Mouse (Mus musculus): Measurements from ENCODE around the gene Lmtk2. TPM values are rescaled to one million over a fixed set of nuclear protein-coding genes. Genes with fewer than 3 reads are reported as not detected.

The Lmtk2 gene
- polyA plus RNA-seq, 1 experiment from 2014 or later = 6.5 TPM

- Histone ChIP-seq H3K4me3 (replicated peaks; ENCODE audit: low read length) (no peak overlapping the region), H3K27ac (ENCODE audit: low read length) (no peak overlapping the region), H3K9ac (ENCODE audit: low read length) (no peak overlapping the region), H3K27me3 (ENCODE audit: control insufficient read depth, insufficient read depth, low read length) (no peaks in the 10 kb centered on the region), H3K4me1 (ENCODE audit: control insufficient read depth, insufficient read depth, low read length) (peaks cover 13% of the 10 kb centered on the region), H3K36me3 (ENCODE audit: control insufficient read depth, insufficient read depth, low read length) (no peaks in the 10 kb centered on the region), H3K4me2 (ENCODE audit: low read depth, low read length) (no peak overlapping the region), H3K9me3 (replicated peaks; ENCODE audit: control insufficient read depth, low read length) (no peaks in the 10 kb centered on the region)
- 24% methylated on average over 7 of the region's 7 CpGs for WGBS
- ATAC-seq (ENCODE audit: insufficient read depth, low FRiP score) = no peak
Observed at GRCm38 (mm10) chr5:144154528-144154927, 54.3 kb downstream of the Lmtk2 start.

GRCm38 (mm10) chr5:144158604-144159003, 58.4 kb downstream of the Lmtk2 start:
- peaks cover 18% of the 10 kb centered on the region for H3K4me1 ChIP-seq (ENCODE audit: control insufficient read depth, insufficient read depth, low read length)
- peak overlapping the region; percentile 96 for H3K27ac ChIP-seq (ENCODE audit: low read length)
- 17% methylated on average over 4 of the region's 4 CpGs for WGBS
- no peaks in the 10 kb centered on the region for H3K9me3 ChIP-seq (replicated peaks; ENCODE audit: control insufficient read depth, low read length)
- no peaks in the 10 kb centered on the region for H3K27me3 ChIP-seq (ENCODE audit: control insufficient read depth, insufficient read depth, low read length)
- peak; percentile 91 for ATAC-seq (ENCODE audit: insufficient read depth, low FRiP score)
- peak overlapping the region; percentile 12; the same call in 1 of the 2 replicates for H3K4me2 ChIP-seq (ENCODE audit: low read depth, low read length)
- H3K36me3 ChIP-seq (ENCODE audit: control insufficient read depth, insufficient read depth, low read length) = 0 out of 2 replicates have a peak, but pooled peaks cover 3% of the 10 kb centered on the region
- no peak overlapping the region for H3K4me3 ChIP-seq (replicated peaks; ENCODE audit: low read length)
- no peak overlapping the region for H3K9ac ChIP-seq (ENCODE audit: low read length)

GRCm38 (mm10) chr5:144159137-144159536, 58.9 kb downstream of the Lmtk2 start:
- H3K4me2 ChIP-seq (ENCODE audit: low read depth, low read length) = peak overlapping the region; percentile 12; the same call in 1 of the 2 replicates
- no peaks in the 10 kb centered on the region for H3K27me3 ChIP-seq (ENCODE audit: control insufficient read depth, insufficient read depth, low read length)
- WGBS = 81% methylated on average over 8 of the region's 8 CpGs
- no peak overlapping the region for H3K9ac ChIP-seq (ENCODE audit: low read length)
- H3K36me3 ChIP-seq (ENCODE audit: control insufficient read depth, insufficient read depth, low read length) = 0 out of 2 replicates have a peak, but pooled peaks cover 3% of the 10 kb centered on the region
- ATAC-seq (ENCODE audit: insufficient read depth, low FRiP score) = peak; percentile 53
- H3K4me1 ChIP-seq (ENCODE audit: control insufficient read depth, insufficient read depth, low read length) = peaks cover 18% of the 10 kb centered on the region
- peak overlapping the region; percentile 96 for H3K27ac ChIP-seq (ENCODE audit: low read length)
- no peaks in the 10 kb centered on the region for H3K9me3 ChIP-seq (replicated peaks; ENCODE audit: control insufficient read depth, low read length)
- no peak overlapping the region for H3K4me3 ChIP-seq (replicated peaks; ENCODE audit: low read length)

- Histone ChIP-seq H3K4me3 (replicated peaks; ENCODE audit: low read length) (no peak overlapping the region), H3K27me3 (ENCODE audit: control insufficient read depth, insufficient read depth, low read length) (no peaks in the 10 kb centered on the region), H3K9ac (ENCODE audit: low read length) (no peak overlapping the region; the same call in 1 of the 2 replicates), H3K4me2 (ENCODE audit: low read depth, low read length) (no peak overlapping the region), H3K36me3 (ENCODE audit: control insufficient read depth, insufficient read depth, low read length) (0 out of 2 replicates have a peak, but pooled peaks cover 6% of the 10 kb centered on the region), H3K9me3 (replicated peaks; ENCODE audit: control insufficient read depth, low read length) (no peaks in the 10 kb centered on the region), H3K27ac (ENCODE audit: low read length) (peak overlapping the region; percentile 41; the same call in 1 of the 2 replicates), H3K4me1 (ENCODE audit: control insufficient read depth, insufficient read depth, low read length) (peaks cover 18% of the 10 kb centered on the region)
- 85% methylated on average over 5 of the region's 5 CpGs for WGBS
- no peak for ATAC-seq (ENCODE audit: insufficient read depth, low FRiP score)
Observed at GRCm38 (mm10) chr5:144162080-144162812, 62.0 kb downstream of the Lmtk2 start.

- Histone ChIP-seq H3K4me3 (replicated peaks; ENCODE audit: low read length) (no peak overlapping the region), H3K4me1 (ENCODE audit: control insufficient read depth, insufficient read depth, low read length) (peaks cover 18% of the 10 kb centered on the region), H3K27me3 (ENCODE audit: control insufficient read depth, insufficient read depth, low read length) (no peaks in the 10 kb centered on the region), H3K9ac (ENCODE audit: low read length) (no peak overlapping the region; the same call in 1 of the 2 replicates), H3K4me2 (ENCODE audit: low read depth, low read length) (no peak overlapping the region), H3K36me3 (ENCODE audit: control insufficient read depth, insufficient read depth, low read length) (0 out of 2 replicates have a peak, but pooled peaks cover 6% of the 10 kb centered on the region), H3K27ac (ENCODE audit: low read length) (peak overlapping the region; percentile 41; the same call in 1 of the 2 replicates), H3K9me3 (replicated peaks; ENCODE audit: control insufficient read depth, low read length) (no peaks in the 10 kb centered on the region)
- WGBS = 64% methylated on average over 10 of the region's 10 CpGs
- ATAC-seq (ENCODE audit: insufficient read depth, low FRiP score) = peak; percentile 63; the same call in 1 of the 2 replicates
Observed at GRCm38 (mm10) chr5:144162813-144163517, 62.7 kb downstream of the Lmtk2 start.

- Histone ChIP-seq H3K27me3 (ENCODE audit: control insufficient read depth, insufficient read depth, low read length) (no peaks in the 10 kb centered on the region), H3K4me1 (ENCODE audit: control insufficient read depth, insufficient read depth, low read length) (peaks cover 3% of the 10 kb centered on the region; the same call in 1 of the 2 replicates), H3K9me3 (replicated peaks; ENCODE audit: control insufficient read depth, low read length) (no peaks in the 10 kb centered on the region), H3K9ac (ENCODE audit: low read length) (no peak overlapping the region), H3K4me3 (replicated peaks; ENCODE audit: low read length) (no peak overlapping the region), H3K36me3 (ENCODE audit: control insufficient read depth, insufficient read depth, low read length) (peaks cover 3% of the 10 kb centered on the region; the same call in 1 of the 2 replicates), H3K4me2 (ENCODE audit: low read depth, low read length) (no peak overlapping the region), H3K27ac (ENCODE audit: low read length) (no peak overlapping the region)
- ATAC-seq (ENCODE audit: insufficient read depth, low FRiP score) = no peak
- WGBS = 81% methylated on average over 3 of the region's 3 CpGs
Observed at GRCm38 (mm10) chr5:144165756-144166155, 65.5 kb downstream of the Lmtk2 start.

- H3K36me3 ChIP-seq (ENCODE audit: control insufficient read depth, insufficient read depth, low read length) = peaks cover 6% of the 10 kb centered on the region; the same call in 1 of the 2 replicates
- no peak overlapping the region for H3K4me3 ChIP-seq (replicated peaks; ENCODE audit: low read length)
- no peak overlapping the region for H3K27ac ChIP-seq (ENCODE audit: low read length)
- no peaks in the 10 kb centered on the region for H3K27me3 ChIP-seq (ENCODE audit: control insufficient read depth, insufficient read depth, low read length)
- H3K4me1 ChIP-seq (ENCODE audit: control insufficient read depth, insufficient read depth, low read length) = no peaks in the 10 kb centered on the region
- H3K4me2 ChIP-seq (ENCODE audit: low read depth, low read length) = no peak overlapping the region
- WGBS = 89% methylated on average over 8 of the region's 8 CpGs
- no peaks in the 10 kb centered on the region for H3K9me3 ChIP-seq (replicated peaks; ENCODE audit: control insufficient read depth, low read length)
- H3K9ac ChIP-seq (ENCODE audit: low read length) = no peak overlapping the region
- ATAC-seq (ENCODE audit: insufficient read depth, low FRiP score) = no peak
Observed at GRCm38 (mm10) chr5:144169275-144169975, 69.2 kb downstream of the Lmtk2 start.

- WGBS = 88% methylated on average over 18 of the region's 18 CpGs
- H3K4me1 ChIP-seq (ENCODE audit: control insufficient read depth, insufficient read depth, low read length) = no peaks in the 10 kb centered on the region
- H3K4me3 ChIP-seq (replicated peaks; ENCODE audit: low read length) = no peak overlapping the region
- no peak overlapping the region for H3K27ac ChIP-seq (ENCODE audit: low read length)
- H3K27me3 ChIP-seq (ENCODE audit: control insufficient read depth, insufficient read depth, low read length) = no peaks in the 10 kb centered on the region
- no peak overlapping the region for H3K4me2 ChIP-seq (ENCODE audit: low read depth, low read length)
- ATAC-seq (ENCODE audit: insufficient read depth, low FRiP score) = no peak
- no peaks in the 10 kb centered on the region for H3K9me3 ChIP-seq (replicated peaks; ENCODE audit: control insufficient read depth, low read length)
- H3K36me3 ChIP-seq (ENCODE audit: control insufficient read depth, insufficient read depth, low read length) = peaks cover 18% of the 10 kb centered on the region; the same call in 1 of the 2 replicates
- H3K9ac ChIP-seq (ENCODE audit: low read length) = no peak overlapping the region
Observed at GRCm38 (mm10) chr5:144173648-144174047, 73.4 kb downstream of the Lmtk2 start.

Measured in stomach, embryonic 16.5 days (tissue).